Mouse (Mus musculus) gastrocnemius, postnatal 36 days (tissue): ENCODE measurements around the gene Mcrip2. TPM values are rescaled to one million over a fixed set of nuclear protein-coding genes. Genes with fewer than 3 reads are reported as not detected.

Experiments
- DNase-seq, 2 experiments: peaks; one replicate each; pipeline ENCODE4 v3.0.0; 2022
- intact Hi-C: fragments of 180-260 bp; cut with DNase I; formaldehyde crosslinking; loops from one replicate; pipeline ENCODE4 v1.15.1; 2025
- total RNA-seq, 2 experiments: library from RNA; stranded (reverse); gene quantifications; 2 replicates each; pipeline ENCODE4 v1.2.3; 2021

Mcrip2 gene
- total RNA-seq, 2 experiments from 2014 or later: 87.2 to 102 TPM

DNA sequence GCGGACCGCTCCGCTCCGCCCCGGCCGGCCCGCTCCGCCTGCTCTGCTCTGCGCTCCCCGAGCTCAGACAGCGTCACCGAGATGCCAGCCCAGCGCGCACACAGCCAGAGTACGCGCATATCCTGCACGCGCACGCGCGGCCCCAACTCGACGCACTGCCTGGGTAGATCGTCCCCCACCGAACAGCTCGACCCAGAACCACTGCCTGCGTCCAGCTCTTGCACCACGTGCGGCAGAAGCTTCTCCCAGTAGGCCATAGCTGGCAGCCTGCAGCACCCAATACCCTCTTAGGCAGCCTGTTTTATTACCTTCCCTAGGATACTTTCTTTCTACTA, 31.5 kb downstream of the Mcrip2 start, which contains the start of gene Rhbdl1:
TSS of gene Rhbdl1 (minus strand) at position 220 of the 335 bp plus-strand sequence.
- intact Hi-C loops: no loop called here
- DNase-seq: peak; percentile 72

DNA sequence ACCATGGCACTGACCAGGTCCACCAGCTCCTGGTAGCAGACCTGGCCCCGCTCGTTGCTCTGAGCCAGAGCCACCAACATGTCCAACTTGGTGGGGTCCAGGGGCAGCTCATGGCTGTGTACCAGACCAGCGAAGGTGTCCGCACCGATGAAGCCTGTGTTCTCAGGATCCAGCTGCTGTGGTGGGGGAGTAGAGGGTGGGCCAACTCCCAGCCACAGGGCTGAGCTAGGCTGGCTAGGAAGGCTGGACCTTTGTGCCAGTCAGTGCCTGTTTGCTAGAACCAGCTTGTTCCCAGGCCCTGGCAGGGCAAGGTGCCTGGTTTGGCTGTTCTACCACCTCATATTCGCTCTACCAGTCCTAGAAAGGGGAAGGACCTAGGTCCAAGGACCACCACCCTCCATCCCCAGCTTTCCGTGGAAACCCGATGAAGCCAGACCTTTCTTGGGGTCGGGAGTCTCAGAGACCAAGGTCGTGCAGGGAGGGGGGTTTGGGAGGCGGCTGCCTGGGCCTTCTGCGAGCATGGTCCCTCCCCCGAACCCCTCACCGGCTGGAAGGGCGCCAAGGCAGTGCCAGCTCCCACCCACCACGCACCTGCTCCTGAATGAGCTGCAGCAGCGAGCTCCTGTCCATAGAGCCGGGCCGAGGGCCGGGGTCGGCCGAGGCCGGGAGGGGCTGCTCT, 32.0 kb downstream of the Mcrip2 start:
- no peak for DNase-seq
- intact Hi-C loops: no loop called here

DNA sequence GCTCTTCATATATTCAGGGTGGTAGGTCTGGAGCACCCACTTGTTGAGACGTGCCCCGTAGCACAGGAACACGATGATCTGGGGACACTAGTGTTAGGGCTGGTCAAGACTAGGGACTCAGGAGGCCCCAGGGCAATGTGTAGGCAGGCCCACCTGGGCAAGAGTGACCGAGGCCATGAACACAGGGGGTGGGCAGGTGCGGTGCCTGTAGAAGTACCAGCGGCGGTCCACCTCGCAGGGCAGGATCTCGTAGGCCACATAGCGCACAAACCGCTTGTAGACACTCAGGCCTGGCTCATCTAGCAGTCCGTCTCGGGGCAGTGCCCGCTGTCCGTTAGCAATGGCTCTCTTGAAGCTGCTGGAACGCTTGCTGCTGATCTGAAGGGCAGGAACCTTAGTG, 32.7 kb downstream of the Mcrip2 start:
- intact Hi-C loops: no loop called here
- DNase-seq: no peak

DNA sequence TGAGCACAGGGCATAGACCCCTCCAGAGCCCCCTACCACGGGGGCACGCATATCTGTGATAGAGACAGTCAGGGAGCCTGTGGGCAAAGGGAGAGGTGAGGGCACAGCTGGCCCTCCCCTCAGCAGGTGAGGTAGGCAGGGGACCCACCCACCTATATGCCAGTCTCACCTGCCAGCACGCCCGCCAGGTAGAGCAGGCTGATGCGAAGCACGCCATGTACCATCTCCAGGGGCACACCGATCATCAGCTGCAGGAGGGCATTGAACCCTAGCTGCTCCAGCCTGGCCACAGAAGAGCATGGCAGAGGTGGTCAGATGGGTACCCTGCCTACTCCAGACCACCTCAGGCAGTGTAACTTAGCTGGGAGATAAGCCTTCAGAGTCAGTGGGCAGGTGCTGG, 33.3 kb downstream of the Mcrip2 start:
- no peak for DNase-seq
- intact Hi-C loops: no loop called here

DNA sequence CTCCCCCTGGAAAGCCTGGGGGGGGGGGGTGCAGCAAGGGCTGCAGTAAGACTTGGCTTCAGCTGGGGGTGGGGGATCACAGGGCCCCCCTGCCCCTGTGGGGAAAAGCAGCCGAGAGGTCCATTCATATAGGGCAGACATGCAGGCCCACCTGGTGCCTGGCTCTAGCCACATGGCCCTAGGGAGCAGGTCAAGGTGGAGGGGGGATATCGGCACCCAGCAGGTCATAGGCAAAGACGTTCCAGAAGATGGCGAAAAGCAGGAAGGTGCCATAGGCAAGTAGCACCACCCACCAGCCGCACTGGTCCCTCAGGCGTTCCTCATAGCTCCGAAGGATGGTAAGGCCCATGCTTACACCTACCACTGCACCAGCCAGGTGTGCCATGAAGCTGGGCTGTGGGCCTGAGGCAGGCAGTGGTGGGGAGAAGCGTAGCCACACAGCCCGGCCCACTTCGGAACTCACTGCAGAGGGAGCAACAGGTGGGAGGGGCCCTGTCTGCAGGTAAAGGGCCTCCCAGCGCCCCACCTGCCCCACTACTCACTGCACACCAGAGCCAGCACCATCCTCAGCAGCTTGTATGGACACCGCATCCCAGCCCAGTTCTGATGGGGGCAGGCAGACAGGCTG, 33.9 kb downstream of the Mcrip2 start:
- no peak for DNase-seq
- intact Hi-C loops: no loop called here

DNA sequence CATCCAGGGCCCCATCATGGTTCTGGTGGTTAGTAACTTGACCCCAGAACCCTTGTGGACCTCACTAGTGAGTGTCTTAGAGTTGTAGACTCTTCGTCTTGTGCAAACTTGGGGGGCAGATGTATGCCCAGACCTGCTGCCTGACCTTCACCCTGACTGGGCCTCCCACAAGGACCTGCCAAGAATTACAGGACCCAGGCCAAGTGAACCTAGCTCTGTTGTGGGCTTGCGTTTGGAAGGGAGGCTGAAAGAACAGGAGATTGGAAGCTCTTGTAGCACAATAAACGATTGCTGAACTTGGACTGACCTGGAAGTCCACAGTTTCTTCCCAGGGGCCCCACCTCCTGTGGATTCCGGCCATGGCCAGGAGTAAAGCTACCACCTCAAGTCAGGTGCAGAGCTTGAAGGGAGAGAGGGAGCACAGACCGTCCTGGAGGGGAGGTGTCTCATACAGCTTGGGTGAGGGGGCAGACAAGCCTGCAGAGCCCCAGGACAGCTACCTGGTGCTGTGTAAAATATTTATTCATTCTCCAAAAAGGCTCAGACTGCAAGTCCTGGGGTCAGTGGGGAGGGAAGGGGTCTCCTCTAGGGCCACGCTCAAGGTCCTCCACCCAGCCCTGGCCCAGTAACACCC, 34.5 kb downstream of the Mcrip2 start:
- no peak for DNase-seq
- intact Hi-C loops: loop anchor here (2.0 kb wide), 1 partner anchor 41 kb away; the partner anchor contains the start of gene Mettl26

DNA sequence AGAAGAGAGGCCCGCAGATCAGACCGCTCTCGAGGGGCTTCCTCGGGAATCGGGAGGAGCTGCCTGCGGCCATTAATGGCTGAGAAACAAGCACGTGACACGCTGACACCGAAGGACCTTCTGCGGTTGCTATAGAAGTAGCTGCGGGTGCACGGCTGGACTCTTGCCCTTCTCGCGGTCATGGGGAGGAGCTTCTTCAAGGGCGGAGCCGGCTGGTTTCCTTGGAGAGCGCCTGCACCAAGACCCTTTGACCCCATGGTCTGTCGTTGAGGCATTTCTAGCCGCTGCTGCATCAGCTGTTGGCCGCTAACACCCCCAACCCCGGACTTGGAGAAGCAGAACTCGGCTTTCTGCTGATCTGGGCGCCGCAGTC, 35.3 kb downstream of the Mcrip2 start, which contains the start of gene Stub1:
TSS of gene Stub1 (minus strand) at position 114 of the 373 bp plus-strand sequence.
- intact Hi-C loops: loop anchor here (2.0 kb wide), 1 partner anchor 42 kb away; the partner anchor contains the start of gene Mettl26
- peak; percentile 89 to 93 for DNase-seq

DNA sequence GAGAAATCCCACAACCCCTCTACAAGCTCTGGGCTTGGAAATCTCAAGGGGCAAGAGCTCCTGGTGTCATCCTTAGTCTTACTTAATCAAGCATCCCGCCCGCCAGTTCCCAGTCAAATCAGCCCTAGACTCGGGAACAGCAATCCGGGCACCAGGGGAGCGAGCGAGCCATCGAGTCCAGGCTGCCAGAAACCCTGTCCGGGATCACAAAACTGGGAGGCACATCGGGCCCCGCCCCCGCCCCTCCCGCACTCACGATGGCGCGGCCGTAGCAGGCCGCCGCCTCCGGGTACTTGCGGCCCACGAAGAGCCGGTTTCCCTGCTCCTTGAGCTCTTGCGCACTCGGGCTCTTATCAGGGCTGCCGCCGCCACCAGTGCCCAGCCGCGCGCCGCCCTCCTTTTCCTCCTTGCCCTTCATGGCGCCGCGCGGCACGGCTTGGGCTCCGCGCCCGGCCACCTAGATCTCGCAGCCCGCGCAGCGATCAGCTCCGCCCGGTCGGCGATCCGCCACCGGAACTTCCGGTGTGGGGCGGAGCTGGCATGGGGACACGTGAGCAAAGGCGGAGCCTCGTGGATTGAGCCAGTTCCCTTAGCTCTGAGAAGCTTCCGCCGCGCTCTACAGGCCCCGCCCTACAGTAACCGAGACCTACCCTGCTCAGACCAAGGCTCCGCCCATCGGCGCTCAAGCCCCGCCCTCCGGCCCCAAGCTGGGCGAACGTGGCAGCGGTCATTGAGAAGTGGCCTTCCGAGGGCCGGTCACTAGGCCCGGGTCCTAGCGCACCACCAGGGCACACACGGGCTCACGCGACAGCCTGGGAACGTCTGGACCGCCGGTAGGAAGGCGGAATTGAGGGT, 35.9 kb downstream of the Mcrip2 start:
- DNase-seq: peak; percentile 99 to 100
- intact Hi-C loops: loop anchor here (2.0 kb wide), 1 partner anchor 42 kb away; the partner anchor contains the start of gene Mettl26

DNA sequence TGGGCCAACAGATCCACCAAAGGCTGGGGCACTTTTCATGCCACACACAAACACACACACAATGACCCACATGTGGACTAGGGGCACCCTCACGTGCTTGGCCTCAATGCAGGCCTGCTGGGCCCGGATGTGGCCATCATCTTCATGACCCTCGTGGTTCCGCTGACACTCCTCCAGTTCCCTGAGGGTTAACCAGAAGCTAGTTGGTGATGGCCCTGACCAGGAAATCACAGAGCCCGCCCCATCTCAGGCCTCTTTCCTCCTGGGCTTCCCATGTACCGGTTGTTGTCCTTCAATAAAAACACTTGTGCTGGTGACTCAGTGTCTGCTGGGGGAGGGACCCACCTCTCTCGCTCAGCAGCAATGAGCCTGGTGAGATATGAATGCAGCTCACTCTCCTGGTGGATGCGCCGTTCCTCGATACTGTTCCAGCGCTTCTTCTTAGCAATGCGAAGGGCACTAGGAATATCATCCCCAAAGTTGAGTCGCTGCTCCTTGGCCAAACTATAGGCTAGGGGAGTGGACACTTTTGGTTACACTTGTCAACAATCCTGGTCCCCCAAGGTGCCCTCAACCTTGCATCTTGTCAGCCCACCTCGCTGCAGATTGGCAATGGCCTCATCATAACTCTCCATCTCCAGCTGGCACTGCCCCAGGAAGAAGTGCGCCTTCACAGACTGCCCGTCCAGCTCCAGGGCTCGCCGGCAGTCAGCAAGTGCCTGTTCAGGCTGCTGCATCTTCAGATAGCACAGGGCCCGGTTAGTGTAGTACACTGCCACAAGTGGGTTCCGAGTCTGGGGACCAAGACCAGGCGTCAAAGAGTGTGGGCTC, 36.9 kb downstream of the Mcrip2 start:
- intact Hi-C loops: loop anchor here (2.0 kb wide), 1 partner anchor 43 kb away; the partner anchor contains the start of gene Mettl26
- DNase-seq: no peak

DNA sequence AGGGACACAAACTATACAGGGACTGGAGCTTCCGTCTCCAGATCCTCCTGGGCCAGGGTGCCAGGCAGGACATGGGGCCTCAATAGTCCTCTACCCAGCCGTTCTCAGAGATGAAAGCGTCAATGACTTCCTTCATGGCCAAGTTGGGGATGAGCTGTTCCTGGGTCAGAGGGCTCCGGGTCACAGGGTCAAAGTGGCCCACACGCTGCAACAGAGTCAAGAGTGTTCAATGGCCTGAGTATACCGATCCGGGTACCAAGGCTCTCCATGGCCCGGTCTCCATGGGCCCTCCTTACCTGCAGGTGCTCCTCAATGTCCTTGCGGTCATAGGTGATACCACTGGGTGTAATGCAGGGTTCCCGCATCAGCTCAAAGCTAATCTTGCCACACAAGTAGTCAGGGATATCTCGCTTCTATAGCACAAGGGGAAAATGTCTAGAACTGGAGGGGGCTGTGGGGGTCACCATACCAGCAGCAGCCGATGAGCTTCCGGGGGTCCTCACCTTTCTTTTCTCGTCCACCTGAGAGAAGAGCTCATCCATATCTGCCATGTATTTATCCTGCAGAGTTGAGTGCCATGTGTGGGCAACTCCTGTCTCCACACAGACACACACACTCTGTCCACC, 37.6 kb downstream of the Mcrip2 start:
- intact Hi-C loops: no loop called here
- DNase-seq: no peak

DNA sequence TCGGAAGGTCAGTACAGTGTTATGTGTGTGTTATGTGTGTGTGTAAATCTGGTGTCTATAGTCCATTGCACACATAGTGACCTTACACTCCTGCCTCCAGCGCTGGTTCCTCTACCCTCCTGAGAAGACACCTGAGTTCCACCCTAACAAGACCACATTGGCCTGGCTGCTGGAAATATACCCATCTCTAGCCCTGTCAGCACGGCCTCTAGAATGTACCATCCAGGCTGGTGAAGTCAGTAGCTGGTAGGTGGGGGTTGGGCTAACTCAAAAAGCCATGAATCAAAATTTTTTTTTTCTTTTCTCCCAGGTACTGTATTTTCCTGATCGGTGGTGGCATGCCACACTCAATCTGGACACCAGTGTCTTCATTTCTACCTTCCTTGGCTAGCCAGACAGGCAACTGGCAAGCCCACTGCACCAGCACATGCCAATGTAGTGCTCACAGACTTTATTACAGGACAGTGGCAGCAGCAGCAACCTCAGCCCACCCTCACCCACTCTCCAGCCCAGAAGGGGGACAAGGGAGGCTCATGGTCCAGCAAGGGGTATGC, 38.3 kb downstream of the Mcrip2 start:
- intact Hi-C loops: no loop called here
- no peak for DNase-seq

DNA sequence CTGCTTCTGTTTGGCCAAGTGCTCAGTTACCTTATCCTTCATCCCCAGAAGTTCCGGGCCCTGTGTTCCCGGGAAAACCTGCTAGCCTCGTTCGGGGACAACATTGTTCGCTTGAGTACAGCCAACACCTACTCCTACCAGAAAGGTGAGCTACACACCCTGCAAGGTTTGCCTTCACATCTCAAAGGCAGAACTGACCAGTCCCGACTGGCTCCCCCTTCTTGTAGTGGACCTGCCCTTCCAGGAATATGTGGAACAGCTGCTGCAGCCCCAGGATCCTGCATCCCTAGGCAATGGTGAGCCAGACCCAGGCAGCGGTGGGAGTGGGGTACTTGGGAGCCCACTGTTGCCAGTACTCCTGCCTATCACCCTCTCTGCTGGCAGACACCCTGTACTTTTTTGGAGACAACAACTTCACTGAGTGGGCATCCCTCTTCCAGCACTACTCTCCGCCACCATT, 39.0 kb downstream of the Mcrip2 start:
- intact Hi-C loops: loop anchor here (10.0 kb wide), 1 partner anchor 935 kb away; the partner anchor contains the start of genes Eme2, Mrps34 and Nme3
- no peak for DNase-seq

DNA sequence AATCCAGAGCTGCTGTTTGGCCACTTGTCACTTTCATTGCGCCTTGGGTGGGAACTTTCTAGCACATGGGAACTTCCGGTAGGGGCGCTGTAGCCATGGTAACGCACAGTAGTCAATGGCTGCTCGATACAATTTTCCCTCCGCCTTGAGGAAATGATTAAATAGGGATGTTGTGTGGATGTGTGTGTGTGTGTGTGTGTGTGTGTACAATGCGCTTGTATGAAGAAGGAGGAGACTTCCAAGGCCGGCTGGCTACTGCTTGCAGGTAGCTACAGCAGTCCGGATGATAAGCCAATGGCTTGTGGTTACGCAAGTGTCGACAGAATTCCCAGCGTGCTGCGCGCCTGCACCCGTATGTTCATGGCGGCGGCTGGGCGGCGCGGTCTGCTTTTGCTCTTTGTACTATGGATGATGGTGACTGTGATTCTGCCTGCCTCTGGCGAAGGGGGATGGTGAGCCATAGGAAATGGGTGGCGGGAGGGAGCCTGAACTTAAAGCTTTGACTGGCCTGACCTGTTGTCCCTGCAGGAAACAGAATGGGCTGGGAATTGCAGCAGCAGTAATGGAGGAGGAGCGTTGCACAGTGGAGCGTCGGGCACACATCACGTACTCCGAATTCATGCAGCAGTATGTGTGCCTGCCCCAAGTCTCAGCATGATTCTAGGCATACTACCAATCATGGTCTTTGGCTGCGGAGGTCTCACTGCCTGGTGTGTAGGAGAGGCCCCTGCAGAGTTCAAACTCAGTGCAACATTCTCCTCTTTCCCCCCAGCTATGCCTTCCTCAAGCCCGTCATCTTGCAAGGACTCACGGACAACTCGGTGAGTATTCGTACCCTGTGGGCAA, 39.6 kb downstream of the Mcrip2 start, which contains the start of gene Jmjd8:
TSS of gene Jmjd8 (plus strand) at position 156 of the 846 bp plus-strand sequence.
- peak; percentile 51 to 66 for DNase-seq
- intact Hi-C loops: loop anchor here (10.0 kb wide), 1 partner anchor 934 kb away; the partner anchor contains the start of genes Eme2, Mrps34 and Nme3

DNA sequence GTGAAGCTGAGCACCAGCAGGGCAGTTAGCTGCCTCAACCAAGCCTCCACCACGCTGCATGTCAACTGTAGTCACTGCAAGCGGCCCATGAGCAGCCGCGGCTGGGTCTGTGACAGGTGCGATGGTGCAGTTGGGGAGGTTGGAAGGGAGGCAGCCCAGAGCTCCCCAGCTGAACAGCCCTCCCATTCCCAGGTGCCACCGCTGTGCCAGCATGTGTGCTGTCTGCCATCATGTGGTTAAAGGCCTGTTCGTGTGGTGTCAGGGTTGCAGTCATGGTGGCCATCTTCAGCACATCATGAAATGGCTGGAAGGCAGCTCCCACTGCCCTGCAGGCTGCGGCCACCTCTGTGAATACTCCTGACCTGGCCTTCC, 40.4 kb downstream of the Mcrip2 start:
- intact Hi-C loops: loop anchor here (10.0 kb wide), 1 partner anchor 933 kb away; the partner anchor contains the start of genes Eme2, Mrps34 and Nme3
- no peak for DNase-seq

DNA sequence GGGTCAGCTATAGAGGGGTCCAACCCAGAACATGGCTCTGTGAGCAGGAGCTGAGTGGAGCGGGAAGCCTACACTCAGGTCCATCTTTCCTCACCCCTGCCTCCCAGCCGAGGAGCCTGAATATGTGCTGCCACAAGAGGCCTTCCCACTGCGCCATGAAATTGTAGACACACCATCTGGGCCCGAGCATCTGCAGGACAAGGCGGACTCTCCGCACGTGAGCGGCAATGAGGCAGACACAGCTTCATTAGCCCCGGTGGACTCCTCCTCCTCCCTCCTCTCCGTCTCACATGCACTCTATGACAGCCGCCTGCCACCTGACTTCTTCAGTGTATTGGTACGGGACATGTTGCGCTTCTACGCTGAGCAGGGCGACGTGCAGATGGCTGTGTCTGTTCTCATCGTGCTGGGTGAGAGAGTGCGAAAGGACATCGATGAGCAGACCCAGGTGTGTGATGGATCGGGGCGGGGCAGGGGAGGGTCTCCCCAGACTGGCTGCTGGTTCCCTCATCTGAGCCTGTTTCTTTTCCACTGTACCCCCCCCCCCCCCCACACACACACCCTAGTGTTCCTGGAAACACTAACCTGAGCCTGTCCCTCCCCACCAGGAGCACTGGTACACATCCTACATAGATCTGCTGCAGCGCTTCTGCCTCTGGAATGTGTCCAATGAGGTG, 40.9 kb downstream of the Mcrip2 start:
- intact Hi-C loops: loop anchor here (10.0 kb wide), 1 partner anchor 933 kb away; the partner anchor contains the start of genes Eme2, Mrps34 and Nme3
- no peak for DNase-seq

DNA sequence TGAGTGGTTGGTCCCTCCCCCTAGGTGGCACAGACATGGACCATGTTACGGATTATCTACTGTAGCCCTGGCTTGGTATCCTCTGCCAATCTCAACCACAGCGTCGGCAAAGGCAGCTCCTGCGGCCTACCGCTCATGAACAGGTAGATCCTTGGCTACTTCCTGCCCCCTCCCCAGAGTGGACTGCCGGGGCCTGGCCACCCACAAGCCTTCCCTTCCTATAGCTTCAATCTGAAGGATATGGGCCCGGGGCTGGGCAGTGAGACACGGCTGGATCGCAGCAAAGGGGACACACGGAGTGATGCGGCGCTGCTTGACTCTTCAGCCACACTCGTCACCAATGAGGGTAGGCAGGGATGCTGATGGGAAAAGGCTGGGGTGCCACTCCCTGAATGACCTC, 41.6 kb downstream of the Mcrip2 start:
- DNase-seq: no peak
- intact Hi-C loops: loop anchor here (10.0 kb wide), 1 partner anchor 932 kb away; the partner anchor contains the start of genes Eme2, Mrps34 and Nme3
